9 mouse cellular contexts compared by ENCODE assay signal in genomic region chr4:28298911-28299353, GRCm38 (mm10).
DNase-seq lines count a peak whose midpoint lies in the region; ATAC-seq and TF ChIP-seq lines count a peak whose summit lies in the region.
"Had no signal": no experiment of that assay in that cellular context is flagged by ENCODE, and none has a peak within 500 bp of the region (broad histone marks: within the 10 kb centered on the region; RNA-seq: fewer than 3 reads in every experiment).

No protein-coding gene starts in this region.

- peak; percentile 98 for ATAC-seq in kidney, embryonic 16.5 days (ENCODE audit: low FRiP score, low TSS enrichment)
- peak; percentile 38; the same call in 1 of the 2 replicates for ATAC-seq in forebrain, postnatal 0 days
- no peak for ATAC-seq in liver, postnatal 0 days

- no peaks in the 10 kb centered on the region for H3K27me3 ChIP-seq in kidney, embryonic 16.5 days (ENCODE audit: insufficient read depth, low read length)
- H3K27me3 ChIP-seq in forebrain, postnatal 0 days (ENCODE audit: insufficient read depth, low read length), result no peaks in the 10 kb centered on the region
- H3K27me3 ChIP-seq in liver, postnatal 0 days (ENCODE audit: insufficient read depth, low read length), result no peaks in the 10 kb centered on the region

- H3K4me1 ChIP-seq in kidney, embryonic 16.5 days (ENCODE audit: insufficient read depth, low read length), result peaks cover 5% of the 10 kb centered on the region; the same call in 1 of the 2 replicates
- 0 out of 2 replicates have a peak, but pooled peaks cover 6% of the 10 kb centered on the region for H3K4me1 ChIP-seq in forebrain, postnatal 0 days (ENCODE audit: insufficient read depth)
- no peaks in the 10 kb centered on the region for H3K4me1 ChIP-seq in liver, postnatal 0 days (ENCODE audit: insufficient read depth)

- DNase-seq in kidney, postnatal 14 days, result no peak
- peak; percentile 94 for DNase-seq in brain, adult 2 months (ENCODE audit: low read depth, low spot score)
- no peak for DNase-seq in forebrain, postnatal 0 days
- DNase-seq in left cerebral cortex, postnatal 10 days (ENCODE audit: extremely low spot score in 1 of 2, low spot score in 2 of 2), result peak; percentile 26 to 51
- DNase-seq in spleen, adult 12 weeks (ENCODE audit: low spot score), result no peak
- no peak for DNase-seq in natural killer cell, adult 2 months (ENCODE audit: low spot score in 2 of 2)
- no peak for DNase-seq in liver, postnatal 0 days

- no peak overlapping the region for H3K9ac ChIP-seq in kidney, embryonic 16.5 days (replicated peaks; ENCODE audit: low read length)
- H3K9ac ChIP-seq in forebrain, postnatal 0 days, result no peak overlapping the region
- no peak overlapping the region for H3K9ac ChIP-seq in liver, postnatal 0 days (replicated peaks)

- H3K27ac ChIP-seq in kidney, embryonic 16.5 days (ENCODE audit: low read length), result peak overlapping the region; percentile 59
- H3K27ac ChIP-seq in forebrain, postnatal 0 days (ENCODE audit: low read depth, low read length), result no peak overlapping the region
- no peak overlapping the region for H3K27ac ChIP-seq in liver, postnatal 0 days (ENCODE audit: low read depth)

- H3K9me3 ChIP-seq in kidney, embryonic 16.5 days (ENCODE audit: low read length), result no peaks in the 10 kb centered on the region
- no peaks in the 10 kb centered on the region for H3K9me3 ChIP-seq in forebrain, postnatal 0 days (ENCODE audit: low read length)
- no peaks in the 10 kb centered on the region for H3K9me3 ChIP-seq in liver, postnatal 0 days (ENCODE audit: low read length)
- H3K9me3 ChIP-seq: G1E had no signal

- no peak overlapping the region for H3K4me2 ChIP-seq in kidney, embryonic 16.5 days (replicated peaks; ENCODE audit: low read depth, low read length)
- no peak overlapping the region for H3K4me2 ChIP-seq in forebrain, postnatal 0 days (ENCODE audit: low read depth)
- no peak overlapping the region for H3K4me2 ChIP-seq in liver, postnatal 0 days (ENCODE audit: low read depth, low read length)

- H3K36me3 ChIP-seq in kidney, embryonic 16.5 days (ENCODE audit: insufficient read depth, low read length), result no peaks in the 10 kb centered on the region
- no peaks in the 10 kb centered on the region for H3K36me3 ChIP-seq in forebrain, postnatal 0 days (ENCODE audit: insufficient read depth)
- H3K36me3 ChIP-seq in liver, postnatal 0 days (replicated peaks; ENCODE audit: insufficient read depth, low read length), result no peaks in the 10 kb centered on the region
- H3K36me3 ChIP-seq: G1E had no signal

- no peak for TF ChIP-seq EP300 in liver, postnatal 0 days (IDR thresholded peaks at IDR 0.05; ENCODE audit: low read depth)

- no peak overlapping the region for H3K4me3 ChIP-seq in kidney, embryonic 16.5 days (ENCODE audit: low read length)
- H3K4me3 ChIP-seq in forebrain, postnatal 0 days (ENCODE audit: low read depth, low read length), result no peak overlapping the region
- H3K4me3 ChIP-seq in liver, postnatal 0 days (ENCODE audit: low read depth, low read length), result no peak overlapping the region

- WGBS in kidney, embryonic 16.5 days, result 33% methylated on average over 7 of the region's 7 CpGs
- WGBS in forebrain, postnatal 0 days, result 51% methylated on average over 7 of the region's 7 CpGs
- 73% methylated on average over 7 of the region's 7 CpGs for WGBS in liver, postnatal 0 days (ENCODE audit: insufficient replicate concordance)

- no peak for TF ChIP-seq CTCF in forebrain, postnatal 0 days (IDR thresholded peaks at IDR 0.05; ENCODE audit: low read depth)
- no peak for TF ChIP-seq CTCF in liver, postnatal 0 days (IDR thresholded peaks at IDR 0.05; ENCODE audit: low read depth)

- intact Hi-C loops in left cerebral cortex, postnatal 10 days (cut with DNase I), result no loop called here

Comparison
In these comparisons a context has a peak if more than half of its experiments do, and no peak if none do; other contexts are left out.
1. DNase-seq: peak in brain, adult 2 months (single experiment) and left cerebral cortex, postnatal 10 days (2 of 2); none in kidney, postnatal 14 days (single experiment), forebrain, postnatal 0 days (single experiment), spleen, adult 12 weeks (single experiment), natural killer cell, adult 2 months (0 of 2) and liver, postnatal 0 days (single experiment).